Mouse (Mus musculus): ENCODE measurements around the gene Celsr2. TPM values are rescaled to one million over a fixed set of nuclear protein-coding genes. Genes with fewer than 3 reads are reported as not detected.

Celsr2 gene
- total RNA-seq, 2 experiments from 2014 or later = 182 to 194 TPM

DNA sequence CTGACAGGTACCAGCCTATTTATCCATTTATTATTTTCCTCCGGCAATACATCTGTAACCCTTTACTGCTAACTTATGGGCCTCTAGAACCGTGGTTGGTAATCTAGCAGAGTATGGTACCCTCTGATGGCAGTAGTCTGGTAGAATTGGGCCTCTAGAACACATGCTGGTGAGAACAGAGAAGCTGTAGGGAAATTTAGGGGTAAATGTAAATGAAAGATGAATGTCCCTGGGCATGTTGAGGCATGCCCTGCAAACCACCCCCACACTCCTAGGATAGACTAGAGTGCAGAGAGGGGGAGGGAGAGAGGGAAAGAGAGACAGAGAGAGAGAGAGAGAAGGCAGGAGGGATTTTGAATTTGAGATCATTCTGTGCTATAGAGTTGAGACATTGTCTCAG is 30.9 kb downstream of the Celsr2 start:
- intact Hi-C loops (cut with DNase I) = no loop called here
- DNase-seq (ENCODE audit: low spot score in 2 of 2) = no peak

- DNase-seq (ENCODE audit: low spot score in 2 of 2) = peak; percentile 82 to 84
- intact Hi-C loops (cut with DNase I) = no loop called here
Observed at GRCm38 (mm10) chr3:108383485-108384354, 31.6 kb downstream of the Celsr2 start, which contains the start of gene Psrc1. Gene Psrc1 (plus strand): TSS chr3:108383839.

DNA sequence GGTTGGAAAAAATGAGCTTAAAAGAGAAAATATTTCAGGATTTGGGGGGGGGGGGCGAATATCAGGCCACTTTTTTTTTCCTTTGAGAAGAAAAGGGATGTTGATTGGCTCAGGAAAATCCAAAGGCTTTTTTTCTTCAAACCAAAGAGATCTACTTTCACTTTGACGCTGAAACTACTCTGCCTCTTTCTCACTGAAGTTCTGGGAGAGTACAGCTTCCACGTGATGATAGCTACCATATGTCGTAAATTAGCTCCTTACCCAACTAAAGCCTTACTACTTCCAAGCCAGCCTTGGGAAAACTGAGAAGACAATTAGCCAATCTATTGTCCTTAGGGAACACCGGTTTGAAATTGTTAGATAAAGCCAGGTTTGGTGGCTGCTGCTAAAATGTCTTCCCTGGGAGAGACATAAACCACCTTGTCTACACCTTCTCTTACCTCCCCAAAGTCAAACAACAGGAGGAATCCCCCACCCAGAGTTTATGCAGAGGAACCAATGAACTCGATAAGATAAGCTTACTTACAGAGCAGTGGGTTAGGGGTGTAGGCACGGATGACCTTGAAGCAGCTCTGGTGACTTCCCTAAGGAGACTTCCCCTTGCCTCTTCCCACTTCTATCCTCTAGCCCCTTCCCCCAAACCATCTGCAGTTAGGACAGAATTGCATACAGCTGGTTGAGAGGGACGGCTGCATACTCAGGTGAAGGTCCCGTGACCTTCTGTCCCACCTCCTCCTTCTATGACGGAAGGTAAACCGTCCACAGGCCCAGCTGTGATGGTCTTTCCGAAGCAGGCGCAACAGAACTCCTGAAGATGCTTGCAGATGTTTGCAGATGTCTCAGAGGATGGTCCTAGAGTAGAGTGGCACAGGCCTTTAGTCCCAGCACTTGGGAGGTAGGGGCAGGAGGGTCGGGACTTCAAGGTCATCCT is 33.1 kb downstream of the Celsr2 start:
- intact Hi-C loops (cut with DNase I) = no loop called here
- no peak for DNase-seq (ENCODE audit: low spot score in 2 of 2)

DNA sequence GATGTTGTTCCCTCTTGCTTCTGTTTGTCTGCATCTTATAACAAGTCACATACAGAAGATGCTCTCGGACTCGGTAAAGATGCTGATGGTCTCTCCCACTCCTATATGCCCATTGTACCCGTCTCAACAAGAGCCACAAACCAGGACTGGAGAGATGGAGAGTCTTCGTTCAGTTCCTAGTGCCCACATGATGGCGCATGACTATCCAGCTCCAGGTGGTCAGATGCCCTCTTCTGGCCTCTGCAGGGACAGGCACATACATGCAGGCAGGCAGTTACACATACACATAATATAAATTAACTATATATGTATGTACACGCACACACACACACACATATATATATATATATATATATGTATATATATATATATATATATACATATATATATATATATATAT is 34.7 kb downstream of the Celsr2 start:
- no peak for DNase-seq (ENCODE audit: low spot score in 2 of 2)
- intact Hi-C loops (cut with DNase I) = no loop called here

- peak in 1 of 2 experiments; percentile 75 for DNase-seq (ENCODE audit: low spot score in 2 of 2)
- intact Hi-C loops (cut with DNase I) = no loop called here
Observed at GRCm38 (mm10) chr3:108378875-108379663, 36.3 kb downstream of the Celsr2 start.

GRCm38 (mm10) chr3:108372691-108373090 is 42.7 kb downstream of the Celsr2 start:
- intact Hi-C loops (cut with DNase I) = no loop called here
- DNase-seq (ENCODE audit: low spot score in 2 of 2) = no peak

GRCm38 (mm10) chr3:108372274-108372673 is 43.1 kb downstream of the Celsr2 start:
- intact Hi-C loops (cut with DNase I) = no loop called here
- no peak for DNase-seq (ENCODE audit: low spot score in 2 of 2)

GRCm38 (mm10) chr3:108368721-108369120 is 46.6 kb downstream of the Celsr2 start:
- intact Hi-C loops (cut with DNase I) = no loop called here

DNA sequence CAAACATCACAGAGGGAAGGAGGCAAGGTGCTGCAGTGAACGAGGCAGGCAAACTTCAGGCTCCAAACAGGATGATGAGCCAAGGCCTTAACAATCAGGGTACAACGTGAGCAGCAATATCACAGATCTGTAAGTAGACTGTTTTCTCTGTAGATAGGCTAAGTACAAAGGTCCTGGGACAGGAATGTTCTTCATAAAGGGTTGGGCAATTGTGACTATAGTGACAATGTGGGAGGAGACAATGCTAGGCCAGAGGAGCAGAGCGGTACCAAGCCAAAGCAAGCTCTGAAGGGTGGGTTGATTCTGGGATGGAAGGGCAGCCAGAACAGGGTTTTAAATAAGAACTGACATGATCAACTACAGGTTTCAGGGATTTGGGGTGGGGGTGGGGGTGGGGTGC is 47.5 kb downstream of the Celsr2 start:
- no peak for DNase-seq (ENCODE audit: low spot score in 2 of 2)
- intact Hi-C loops (cut with DNase I) = no loop called here

More at GRCm38 (mm10) chr3:108368721-108369120, 46.6 kb downstream of the Celsr2 start:
- no peak for DNase-seq (ENCODE audit: low spot score in 2 of 2)

DNA sequence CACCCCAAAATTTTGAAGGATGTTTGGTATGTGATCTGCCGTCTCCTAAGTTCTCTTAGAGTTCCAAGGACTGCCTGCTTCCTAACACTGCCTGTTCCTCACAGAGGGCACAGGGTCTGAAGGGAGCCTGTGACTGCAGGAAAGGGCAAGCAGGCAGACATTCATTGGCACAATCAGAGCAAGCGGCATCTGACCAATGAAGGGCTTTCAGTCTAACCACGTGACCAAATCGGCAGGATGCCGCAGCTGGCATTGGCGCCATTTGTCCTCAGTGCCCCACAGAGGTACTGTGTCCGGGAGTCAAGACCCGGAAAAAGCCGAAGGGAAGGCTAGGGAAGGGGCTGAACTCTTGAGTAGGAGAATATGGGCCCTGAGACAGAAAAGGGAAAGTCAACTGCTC is 48.2 kb downstream of the Celsr2 start:
- no peak for DNase-seq (ENCODE audit: low spot score in 2 of 2)
- intact Hi-C loops (cut with DNase I) = no loop called here

GRCm38 (mm10) chr3:108364270-108364995 is 50.9 kb downstream of the Celsr2 start, which contains the start of gene Mybphl:
Gene Mybphl (plus strand): TSS chr3:108364911.
- DNase-seq (ENCODE audit: low spot score in 2 of 2) = no peak
- intact Hi-C loops (cut with DNase I) = no loop called here

DNA sequence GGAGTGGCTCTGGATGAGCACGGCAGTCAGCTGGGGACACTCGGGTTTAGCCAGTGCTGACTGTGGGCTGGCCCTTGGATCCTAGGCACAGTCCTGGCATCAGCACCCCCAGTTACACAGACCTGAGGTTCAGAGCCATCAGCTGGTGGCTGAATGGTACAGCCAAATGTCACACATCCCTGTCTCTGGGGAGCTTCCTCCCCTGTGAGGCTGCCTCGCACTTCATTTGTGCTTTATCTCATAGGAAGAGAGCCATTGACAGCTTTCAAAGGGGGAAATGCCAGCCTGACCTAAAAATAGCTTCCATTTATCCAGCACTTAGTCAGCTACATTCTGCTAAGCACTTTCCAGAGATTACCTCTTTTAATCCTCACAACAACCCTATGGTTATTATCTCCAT is 51.7 kb downstream of the Celsr2 start:
- intact Hi-C loops (cut with DNase I) = no loop called here
- peak; percentile 40 to 62 for DNase-seq (ENCODE audit: low spot score in 2 of 2)

GRCm38 (mm10) chr3:108360894-108361293 is 54.5 kb downstream of the Celsr2 start:
- intact Hi-C loops (cut with DNase I) = no loop called here
- DNase-seq (ENCODE audit: low spot score in 2 of 2) = no peak

- intact Hi-C loops (cut with DNase I) = no loop called here
- peak; percentile 58 to 69 for DNase-seq (ENCODE audit: low spot score in 2 of 2)
Observed at GRCm38 (mm10) chr3:108358445-108358844, 56.9 kb downstream of the Celsr2 start.

- intact Hi-C loops (cut with DNase I) = no loop called here
- DNase-seq (ENCODE audit: low spot score in 2 of 2) = peak in 1 of 2 experiments; percentile 50
Observed at GRCm38 (mm10) chr3:108357051-108357450, 58.3 kb downstream of the Celsr2 start.

- intact Hi-C loops (cut with DNase I) = no loop called here
- no peak for DNase-seq (ENCODE audit: low spot score in 2 of 2)
Observed at GRCm38 (mm10) chr3:108355245-108355644, 60.1 kb downstream of the Celsr2 start.

DNA sequence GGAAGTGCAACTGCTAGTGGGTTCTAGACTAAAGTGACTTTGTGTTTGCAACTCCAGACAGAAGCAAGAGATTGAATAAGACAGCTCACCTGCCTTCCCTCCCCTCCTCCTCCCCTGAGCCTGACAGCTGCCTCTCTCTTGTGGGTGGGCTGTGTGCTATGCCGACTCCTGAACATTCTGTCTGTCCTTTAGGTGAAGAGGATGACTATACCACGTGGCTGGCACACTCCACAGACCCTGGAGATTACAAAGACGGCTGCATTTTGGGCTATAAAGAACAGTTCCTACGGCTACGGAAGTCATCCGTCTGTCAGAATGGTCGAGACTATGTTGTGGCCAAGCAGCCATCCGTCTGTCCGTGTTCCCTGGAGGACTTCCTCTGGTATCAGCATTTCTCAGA is 67.0 kb downstream of the Celsr2 start:
- intact Hi-C loops (cut with DNase I) = loop anchor here (5.0 kb wide), 1 partner anchor 81 kb away; no protein-coding TSS in a partner anchor
- no peak for DNase-seq (ENCODE audit: low spot score in 2 of 2)

DNA sequence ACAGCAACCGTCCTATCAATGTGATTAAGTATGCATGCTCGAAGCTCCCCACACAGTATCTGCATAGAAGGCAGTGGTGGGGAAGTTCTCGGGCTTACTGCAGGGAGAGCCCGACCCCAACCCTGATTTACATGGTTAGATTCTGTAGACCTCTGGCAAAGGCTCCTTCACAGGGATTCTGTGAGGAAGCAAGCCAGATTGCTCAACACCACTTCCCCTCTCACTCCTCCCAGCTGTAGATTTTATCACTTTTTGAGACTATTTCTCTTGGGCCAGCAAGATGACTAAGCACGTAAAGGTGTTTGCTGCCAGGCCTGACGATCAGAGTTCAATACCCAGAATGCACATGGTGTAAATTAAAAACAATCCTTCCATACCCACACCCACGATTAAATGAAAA is 69.5 kb downstream of the Celsr2 start:
- intact Hi-C loops (cut with DNase I) = loop anchor here (5.0 kb wide), 1 partner anchor 79 kb away; no protein-coding TSS in a partner anchor
- no peak for DNase-seq (ENCODE audit: low spot score in 2 of 2)

GRCm38 (mm10) chr3:108342185-108342584 is 73.2 kb downstream of the Celsr2 start:
- intact Hi-C loops (cut with DNase I) = no loop called here
- DNase-seq (ENCODE audit: low spot score in 2 of 2) = no peak

Data from left cerebral cortex, postnatal 14 days (tissue).